Mouse (Mus musculus) heart, postnatal 0 days (tissue): Measurements from ENCODE around the gene Tkfc. TPM values are rescaled to one million over a fixed set of nuclear protein-coding genes. Genes with fewer than 3 reads are reported as not detected.

Source experiments
- ATAC-seq: fragments of 200-750 bp; cut with Nextera tagmentation; 2 replicates; pipeline ENCODE4 v1.8.0; 2017; ENCODE audit warnings: low read depth, moderate number of reproducible peaks, moderate library complexity; ENCODE audit not compliant: insufficient read depth
- DNase-seq: peaks from one replicate; pipeline ENCODE4 v3.0.0-alpha.2; 2016; ENCODE audit warnings: low spot score
- H3K27ac ChIP-seq: fragments of 300-500 bp; sonication (generic); 2 replicates; pipeline ENCODE4 v1.5.1; 2014; ENCODE audit warnings: low read depth, mild to moderate bottlenecking
- H3K27me3 ChIP-seq: fragments of 300-500 bp; sonication (generic); 2 replicates; pipeline ENCODE4 v1.6.1; 2014; ENCODE audit warnings: low read length, mixed read lengths; ENCODE audit not compliant: control insufficient read depth, insufficient read depth
- H3K36me3 ChIP-seq: fragments of 300-500 bp; sonication (generic); replicated peaks from 2 replicates; pipeline ENCODE4 v1.6.1; 2014; ENCODE audit warnings: low read length, mixed read lengths; ENCODE audit not compliant: control insufficient read depth, insufficient read depth
- H3K4me1 ChIP-seq: fragments of 300-500 bp; sonication (generic); 2 replicates; pipeline ENCODE4 v1.6.1; 2014; ENCODE audit warnings: antibody characterized with exemption; ENCODE audit not compliant: control insufficient read depth, insufficient read depth
- H3K4me2 ChIP-seq: fragments of 300-500 bp; sonication (generic); 2 replicates; pipeline ENCODE4 v1.6.1; 2014; ENCODE audit warnings: low read depth, mild to moderate bottlenecking, low read length, moderate library complexity
- H3K4me3 ChIP-seq: fragments of 300-500 bp; sonication (generic); 2 replicates; pipeline ENCODE4 v1.5.1; 2014; ENCODE audit warnings: low read depth, low read length
- H3K9ac ChIP-seq: fragments of 300-500 bp; sonication (generic); replicated peaks from 2 replicates; pipeline ENCODE4 v1.6.1; 2014; ENCODE audit warnings: low read depth, low read length, mixed read lengths
- H3K9me3 ChIP-seq: fragments of 300-500 bp; sonication (generic); replicated peaks from 2 replicates; pipeline ENCODE4 v1.6.1; 2016; ENCODE audit warnings: low read length; ENCODE audit not compliant: control insufficient read depth
- CTCF ChIP-seq: IDR thresholded peaks from 2 replicates; pipeline ENCODE4 v1.5.1; 2016; ENCODE audit warnings: antibody characterized with exemption, control low read depth, low read depth
- EP300 ChIP-seq: IDR thresholded peaks from 2 replicates; pipeline ENCODE4 v1.6.1; 2016; ENCODE audit warnings: antibody characterized with exemption, low read depth
- WGBS: fragments of 180-500 bp; shearing (Covaris S2); extraction: QIAGEN DNeasy Blood & Tissue Kit; methylation state at CpG from one replicate; pipeline ENCODE4 v1.1.7; 2014; 5-methylcytosine and 5-hydroxymethylcytosine counted together
- polyA plus RNA-seq: library from polyadenylated mRNA; unstranded; fragments of >200 nt; fragmentation: Nextera tagmentation; extraction: Ambion mirVana; gene quantifications from 2 replicates; pipeline ENCODE4 v1.2.1, GENCODE M21; 2015
- total RNA-seq: library from RNA; depleted of rRNA; stranded (reverse); fragments of >200 nt; gene quantifications from 2 replicates; pipeline ENCODE4 v1.2.3, GENCODE M21; 2014; ENCODE audit warnings: low replicate concordance

The Tkfc gene
- total and polyA plus RNA-seq, 2 experiments from 2014 or later = 2.7 to 5.9 TPM

DNA sequence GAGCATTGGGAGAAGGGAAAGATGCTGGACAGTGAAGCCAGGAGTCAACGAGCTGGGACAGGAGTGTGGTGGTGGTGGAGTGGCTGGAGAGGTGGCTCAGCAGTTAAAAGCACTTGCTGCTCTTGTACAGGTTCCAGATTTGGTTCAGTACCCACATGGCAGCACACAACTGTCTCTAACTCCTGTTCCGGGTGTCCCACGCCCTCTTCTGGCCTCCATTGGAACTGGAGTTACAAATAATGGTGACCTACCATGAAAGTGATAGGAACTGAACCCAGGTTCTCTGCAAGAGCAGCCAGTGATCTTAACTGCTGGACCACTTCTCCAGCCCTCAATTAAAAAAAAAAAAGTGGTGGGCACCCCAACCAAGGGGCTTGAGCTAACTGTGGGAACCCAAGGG is 7.3 kb downstream of the Tkfc start:
- Histone ChIP-seq H3K9me3 (no peaks in the 10 kb centered on the region), H3K4me1 (no peaks in the 10 kb centered on the region), H3K4me2 (no peak overlapping the region), H3K27me3 (no peaks in the 10 kb centered on the region), H3K9ac (no peak overlapping the region), H3K36me3 (peaks cover 25% of the 10 kb centered on the region; the same call in 1 of the 2 replicates), H3K27ac (no peak overlapping the region), H3K4me3 (no peak overlapping the region)
- ATAC-seq (no peak), DNase-seq (no peak)
- TF ChIP-seq EP300 = no peak
- no peak for TF ChIP-seq CTCF
- WGBS = 29% methylated on average over 3 of the region's 3 CpGs

DNA sequence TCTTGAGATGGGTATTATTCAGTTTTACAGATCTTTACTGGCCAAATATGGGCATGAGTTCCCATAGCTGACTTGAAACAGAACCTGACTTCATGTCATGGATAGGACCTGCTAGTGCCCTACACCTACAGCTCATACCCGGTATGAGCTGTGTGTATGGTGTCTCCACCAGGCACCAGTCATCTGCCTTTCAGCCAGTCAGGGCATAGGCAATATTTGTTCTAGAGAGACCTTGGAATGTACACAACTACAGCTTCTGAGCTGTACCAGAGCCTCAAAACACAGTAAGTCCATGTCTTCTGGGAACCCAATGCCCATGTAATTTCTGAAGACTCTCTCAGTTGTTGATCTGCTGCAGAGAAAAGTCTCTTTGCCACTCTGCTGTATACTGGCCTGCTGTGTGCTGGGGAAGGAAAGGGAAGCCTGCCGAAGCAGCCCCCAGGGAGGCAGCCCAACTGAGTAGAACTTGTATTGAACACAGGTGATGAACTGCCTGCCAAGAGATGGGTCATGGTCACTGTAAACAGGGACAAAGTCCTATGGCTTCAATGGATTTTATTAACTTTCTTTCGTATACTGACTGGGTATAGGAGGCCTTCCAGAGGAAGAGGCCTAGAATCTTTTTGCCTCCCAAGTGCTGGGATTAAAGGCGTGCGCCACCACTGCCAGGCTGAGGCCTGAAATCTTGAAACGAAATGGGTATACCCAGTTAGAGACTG is 13.6 kb downstream of the Tkfc start:
- Histone ChIP-seq H3K4me2 (no peak overlapping the region), H3K27me3 (no peaks in the 10 kb centered on the region), H3K27ac (no peak overlapping the region), H3K4me3 (no peak overlapping the region), H3K9ac (no peak overlapping the region), H3K36me3 (peaks cover 40% of the 10 kb centered on the region), H3K9me3 (no peaks in the 10 kb centered on the region), H3K4me1 (no peaks in the 10 kb centered on the region)
- no peak for TF ChIP-seq EP300
- TF ChIP-seq CTCF = no peak
- 90% methylated on average over 6 of the region's 6 CpGs for WGBS
- no peak for ATAC-seq
- DNase-seq = no peak

DNA sequence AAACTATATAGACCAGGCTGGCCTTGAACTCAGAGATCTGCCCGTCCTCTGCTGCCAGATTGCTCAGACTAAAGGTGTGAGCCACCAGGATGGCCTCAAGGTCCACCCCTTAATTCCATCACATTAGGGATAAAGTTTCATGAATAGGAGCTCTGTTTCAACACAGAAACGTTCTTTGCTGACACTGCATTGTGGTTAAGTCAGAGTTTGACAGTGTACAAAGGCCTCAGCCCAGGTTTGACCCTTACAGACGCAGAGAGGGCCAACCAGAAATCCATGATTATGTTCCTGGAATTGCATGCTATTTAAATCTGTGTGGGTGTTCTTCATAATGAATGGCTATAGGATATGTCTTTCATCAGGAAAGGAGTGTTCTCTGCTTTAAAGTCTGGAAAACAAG is 15.2 kb downstream of the Tkfc start:
- H3K27ac ChIP-seq = no peak overlapping the region
- H3K4me3 ChIP-seq = no peak overlapping the region
- DNase-seq (no peak), ATAC-seq (no peak)
- H3K9ac ChIP-seq = no peak overlapping the region
- H3K4me2 ChIP-seq = no peak overlapping the region
- no peaks in the 10 kb centered on the region for H3K4me1 ChIP-seq
- H3K36me3 ChIP-seq = peaks cover 34% of the 10 kb centered on the region
- 78% methylated on average over 3 of the region's 3 CpGs for WGBS
- TF ChIP-seq EP300 = no peak
- H3K27me3 ChIP-seq = no peaks in the 10 kb centered on the region
- H3K9me3 ChIP-seq = no peaks in the 10 kb centered on the region

DNA sequence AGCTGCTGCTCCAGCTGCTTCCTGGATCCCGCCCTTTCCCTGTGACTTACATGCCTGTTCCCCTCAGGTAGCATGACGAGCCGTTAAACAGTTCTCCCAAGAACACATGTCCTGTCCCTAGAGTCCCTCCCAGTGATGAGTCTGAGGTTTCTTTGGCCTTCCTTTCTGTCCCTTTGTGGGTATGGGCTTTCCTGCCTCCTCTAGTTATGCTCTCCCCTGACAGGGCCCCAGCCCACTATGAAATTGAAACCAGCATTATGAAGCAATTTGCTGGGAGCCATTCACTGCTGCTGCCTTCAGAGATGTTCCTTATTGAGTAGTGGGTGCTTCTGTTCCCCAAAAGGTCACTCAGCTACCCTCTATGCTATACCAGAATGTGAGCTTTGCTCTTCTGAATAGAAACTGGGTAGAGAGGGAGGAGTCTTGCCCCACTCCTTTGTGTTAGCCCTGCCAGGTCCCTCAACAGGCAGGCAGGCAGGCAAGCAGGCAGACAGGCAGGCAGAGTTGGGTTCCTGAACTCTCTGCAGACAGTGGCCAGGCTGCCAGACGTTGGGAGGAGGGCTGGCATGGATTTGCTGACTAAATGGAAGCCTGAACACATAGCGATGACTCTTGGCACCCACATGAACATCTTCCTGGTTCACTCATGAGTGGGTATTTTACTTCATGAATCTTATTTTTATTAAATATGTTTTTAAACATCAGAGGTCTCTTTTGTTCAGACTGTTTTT is 16.2 kb downstream of the Tkfc start:
- no peak overlapping the region for H3K9ac ChIP-seq
- no peak overlapping the region for H3K27ac ChIP-seq
- H3K4me3 ChIP-seq = no peak overlapping the region
- TF ChIP-seq CTCF (no peak), EP300 (no peak)
- H3K36me3 ChIP-seq = peaks cover 33% of the 10 kb centered on the region
- no peak overlapping the region for H3K4me2 ChIP-seq
- no peaks in the 10 kb centered on the region for H3K9me3 ChIP-seq
- no peaks in the 10 kb centered on the region for H3K4me1 ChIP-seq
- 71% methylated on average over 5 of the region's 5 CpGs for WGBS
- H3K27me3 ChIP-seq = no peaks in the 10 kb centered on the region
- no peak for DNase-seq
- no peak for ATAC-seq

DNA sequence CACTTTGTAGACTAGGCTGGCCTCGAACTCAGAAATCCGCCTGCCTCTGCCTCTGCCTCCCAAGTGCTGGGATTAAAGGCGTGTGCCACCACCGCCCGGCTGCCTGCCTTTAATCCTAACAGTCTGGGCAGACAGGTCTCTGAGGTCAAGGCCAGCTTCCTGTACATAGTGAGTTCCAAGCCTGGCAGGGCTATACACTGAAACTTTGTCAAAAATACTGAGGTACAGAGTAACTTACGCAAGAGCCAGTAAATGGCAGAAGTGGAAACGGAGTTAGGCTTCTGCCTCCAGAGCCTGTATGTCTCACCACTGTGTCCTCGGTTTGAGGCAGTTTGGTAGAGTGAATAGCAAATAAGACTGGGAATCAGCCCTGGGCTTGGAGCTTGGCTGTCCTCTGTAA is 18.2 kb downstream of the Tkfc start:
- no peaks in the 10 kb centered on the region for H3K27me3 ChIP-seq
- 90% methylated on average over 8 of the region's 8 CpGs for WGBS
- no peak overlapping the region for H3K4me3 ChIP-seq
- ATAC-seq (no peak), DNase-seq (no peak)
- no peak overlapping the region for H3K4me2 ChIP-seq
- TF ChIP-seq CTCF = no peak
- no peak for TF ChIP-seq EP300
- H3K9ac ChIP-seq = no peak overlapping the region
- peaks cover 34% of the 10 kb centered on the region for H3K36me3 ChIP-seq
- no peaks in the 10 kb centered on the region for H3K9me3 ChIP-seq
- H3K4me1 ChIP-seq = no peaks in the 10 kb centered on the region
- H3K27ac ChIP-seq = no peak overlapping the region

DNA sequence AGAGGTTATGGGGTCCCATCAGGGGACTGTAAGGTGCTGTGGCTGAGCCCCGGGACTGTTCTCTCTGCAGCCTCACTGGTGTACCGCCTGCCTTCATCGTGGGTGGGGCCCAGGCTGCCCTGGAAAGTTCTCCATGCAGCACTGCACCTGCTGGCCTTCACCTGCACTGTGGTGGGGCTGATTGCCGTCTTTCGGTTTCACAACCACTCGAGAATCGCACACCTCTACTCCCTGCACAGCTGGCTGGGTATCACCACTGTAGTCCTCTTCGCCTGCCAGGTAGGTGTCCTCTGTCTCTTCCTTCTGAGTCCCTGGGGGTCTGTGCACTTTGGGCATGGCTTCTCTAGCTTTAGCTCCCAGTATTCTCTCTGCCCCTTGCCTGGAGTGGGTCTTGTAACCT is 20.3 kb downstream of the Tkfc start:
- TF ChIP-seq EP300 (no peak), CTCF (no peak)
- ATAC-seq (no peak), DNase-seq (no peak)
- 87% methylated on average over 8 of the region's 8 CpGs for WGBS
- H3K27me3 ChIP-seq = no peaks in the 10 kb centered on the region
- peaks cover 41% of the 10 kb centered on the region; the same call in 1 of the 2 replicates for H3K36me3 ChIP-seq
- H3K4me3 ChIP-seq = no peak overlapping the region
- H3K27ac ChIP-seq = no peak overlapping the region
- H3K4me2 ChIP-seq = no peak overlapping the region
- H3K4me1 ChIP-seq = no peaks in the 10 kb centered on the region
- no peaks in the 10 kb centered on the region for H3K9me3 ChIP-seq
- H3K9ac ChIP-seq = no peak overlapping the region
